Mouse (Mus musculus): ENCODE data around the gene Sostdc1. TPM values are rescaled to one million over a fixed set of nuclear protein-coding genes. Genes with fewer than 3 reads are reported as not detected.

Gene Sostdc1
- total and polyA plus RNA-seq, 3 experiments = not detected

DNA sequence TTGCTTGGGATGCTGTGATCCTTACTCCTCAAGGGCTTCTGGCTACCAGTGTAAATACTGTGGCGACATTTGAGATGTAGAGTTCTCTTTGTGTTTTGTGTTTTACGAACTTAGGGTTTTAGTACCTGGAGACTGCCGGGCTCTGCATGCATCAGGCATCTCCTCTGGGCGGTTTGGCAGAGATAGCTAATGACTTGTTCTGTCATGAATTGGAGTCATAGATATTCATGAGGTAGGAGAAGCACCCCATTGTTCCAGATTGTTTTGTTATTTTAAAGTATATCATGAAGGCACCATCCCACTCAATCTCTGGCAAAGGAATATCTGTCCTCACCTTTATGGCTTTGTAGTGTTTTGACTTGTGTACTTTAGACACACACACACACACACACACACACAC, 23.5 kb upstream of the Sostdc1 start:
- in situ Hi-C loops (cut with MboI; ENCODE audit: low pct_ligation_motif_present, low pct_unique_long_range_greater_than_20kb, low sequenced_read_pairs) = no loop called here
- no peaks in the 10 kb centered on the region for H3K79me2 ChIP-seq (replicated peaks; ENCODE audit: control insufficient read depth, extremely low read depth, insufficient read depth, poor library complexity, severe bottlenecking)

DNA sequence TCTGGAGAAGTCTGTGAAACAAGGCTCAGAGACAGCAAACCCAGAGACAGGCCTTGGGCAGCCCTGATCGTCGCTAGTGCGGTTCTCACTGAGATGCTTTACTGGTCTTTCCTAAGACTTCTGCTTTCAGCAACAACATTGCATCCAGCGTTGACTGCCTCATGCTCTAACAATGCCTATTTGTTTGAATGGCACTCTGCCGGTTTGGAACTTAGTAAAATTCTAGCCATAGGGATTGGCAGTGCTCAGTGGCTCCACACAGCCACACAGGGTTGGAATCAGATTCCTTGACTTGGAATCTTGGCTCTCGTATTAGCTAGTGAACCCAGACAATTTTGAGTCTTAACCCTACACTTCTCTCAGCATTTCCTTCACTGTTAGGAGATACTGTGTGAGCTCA, 22.6 kb upstream of the Sostdc1 start:
- H3K9me3 ChIP-seq (replicated peaks; ENCODE audit: low read length) = no peaks in the 10 kb centered on the region
- H3K27me3 ChIP-seq (replicated peaks) = no peaks in the 10 kb centered on the region
- in situ Hi-C loops (cut with MboI; ENCODE audit: low pct_ligation_motif_present, low pct_unique_long_range_greater_than_20kb, low sequenced_read_pairs) = no loop called here
- no peak overlapping the region for H3K27ac ChIP-seq (ENCODE audit: insufficient read depth, low read depth)
- peaks cover 0 to 8% of the 10 kb centered on the region in 2 experiments; a peak in 2 of 4 replicates for H3K4me1 ChIP-seq (ENCODE audit: control insufficient read depth in 1 of 2, insufficient read depth in 2 of 2)
- TF ChIP-seq UBTF (IDR thresholded peaks at IDR 0.05; ENCODE audit: low read depth, low read length) = no peak
- TF ChIP-seq TCF12 (IDR thresholded peaks at IDR 0.05; ENCODE audit: low read depth, low read length) = no peak
- no peak for TF ChIP-seq MYC (IDR thresholded peaks at IDR 0.05; ENCODE audit: low read depth, low read length)
- no peak for TF ChIP-seq GABPA (IDR thresholded peaks at IDR 0.05; ENCODE audit: insufficient replicate concordance, low read depth, low read length)
- TF ChIP-seq BHLHE40 (IDR thresholded peaks at IDR 0.05; ENCODE audit: low read depth, low read length) = no peak
- TF ChIP-seq TBP (conservative IDR thresholded peaks at IDR 0.05; ENCODE audit: low read depth, low read length) = no peak
- no peak for TF ChIP-seq IRF4 (IDR thresholded peaks at IDR 0.05; ENCODE audit: low read depth, low read length)
- no peak for TF ChIP-seq JUN (IDR thresholded peaks at IDR 0.05; ENCODE audit: insufficient read depth, low read depth, low read length)
- no peak for TF ChIP-seq KAT2A (IDR thresholded peaks at IDR 0.05; ENCODE audit: insufficient replicate concordance, low read length)
- TF ChIP-seq RAD21 (IDR thresholded peaks at IDR 0.05; ENCODE audit: low read depth, low read length) = no peak
- TF ChIP-seq ZMIZ1 (IDR thresholded peaks at IDR 0.05; ENCODE audit: low read depth, low read length) = no peak
- no peak for TF ChIP-seq RCOR1 (conservative IDR thresholded peaks at IDR 0.05; ENCODE audit: low read depth, low read length)
- no peak for TF ChIP-seq MEF2A (IDR thresholded peaks at IDR 0.05; ENCODE audit: borderline replicate concordance, low read depth, low read length)
- TF ChIP-seq CHD2 (IDR thresholded peaks at IDR 0.05; ENCODE audit: low read length) = no peak
- TF ChIP-seq ZKSCAN1 (IDR thresholded peaks at IDR 0.05; ENCODE audit: borderline replicate concordance, low read depth, low read length) = no peak
- TF ChIP-seq NRF1 (IDR thresholded peaks at IDR 0.05; ENCODE audit: low read depth, low read length) = no peak
- no peak for TF ChIP-seq JUND (conservative IDR thresholded peaks at IDR 0.05; ENCODE audit: low read depth, low read length)
- no peak for TF ChIP-seq USF2 (conservative IDR thresholded peaks at IDR 0.05; ENCODE audit: low read depth, low read length)
- no peaks in the 10 kb centered on the region for H3K79me2 ChIP-seq (replicated peaks; ENCODE audit: control insufficient read depth, extremely low read depth, insufficient read depth, poor library complexity, severe bottlenecking)
- H3K4me3 ChIP-seq (replicated peaks in 1 of 3; ENCODE audit: low read depth in 2 of 3, low read length in 2 of 3, poor library complexity in 1 of 3) = no peak overlapping the region
- no peak for DNase-seq (ENCODE audit: extremely low read depth)
- dilution Hi-C loops (cut with MboI; ENCODE audit: extremely low pct_ligation_motif_present, extremely low pct_unique_long_range_greater_than_20kb, low sequenced_read_pairs) = no loop called here
- H3K4me2 ChIP-seq (ENCODE audit: insufficient read depth, low read depth, poor library complexity, severe bottlenecking) = no peak overlapping the region
- no peak overlapping the region for H3K9ac ChIP-seq (ENCODE audit: insufficient read depth, low read depth)
- no peaks in the 10 kb centered on the region for H3K36me3 ChIP-seq (replicated peaks in 1 of 2; ENCODE audit: control insufficient read depth in 1 of 2, insufficient read depth in 1 of 2, low read length in 1 of 2)

More for the DNA sequence above, 23.5 kb upstream of the Sostdc1 start:
- Histone ChIP-seq H3K4me1 (ENCODE audit: control insufficient read depth in 1 of 2, insufficient read depth in 2 of 2) (peaks cover 0 to 8% of the 10 kb centered on the region in 2 experiments; a peak in 2 of 4 replicates), H3K9me3 (replicated peaks; ENCODE audit: low read length) (no peaks in the 10 kb centered on the region), H3K36me3 (replicated peaks in 1 of 2; ENCODE audit: control insufficient read depth in 1 of 2, insufficient read depth in 1 of 2, low read length in 1 of 2) (no peaks in the 10 kb centered on the region), H3K4me3 (replicated peaks in 1 of 3; ENCODE audit: low read depth in 2 of 3, low read length in 2 of 3, poor library complexity in 1 of 3) (no peak overlapping the region), H3K27me3 (replicated peaks) (no peaks in the 10 kb centered on the region), H3K27ac (ENCODE audit: insufficient read depth, low read depth) (no peak overlapping the region), H3K4me2 (ENCODE audit: insufficient read depth, low read depth, poor library complexity, severe bottlenecking) (no peak overlapping the region), H3K9ac (ENCODE audit: insufficient read depth, low read depth) (no peak overlapping the region)
- dilution Hi-C loops (cut with MboI; ENCODE audit: extremely low pct_ligation_motif_present, extremely low pct_unique_long_range_greater_than_20kb, low sequenced_read_pairs) = no loop called here
- no peak for DNase-seq (ENCODE audit: extremely low read depth)
- TF ChIP-seq TCF12 (IDR thresholded peaks at IDR 0.05; ENCODE audit: low read depth, low read length) (no peak), RCOR1 (conservative IDR thresholded peaks at IDR 0.05; ENCODE audit: low read depth, low read length) (no peak)
